Mouse (Mus musculus) cortical plate, adult 2 months (tissue): ENCODE data around the gene Hsdl2.

Source experiments
- CTCF ChIP-seq: fragments of 200-500 bp; IDR thresholded peaks from 2 replicates; pipeline ENCODE4 v1.5.1; 2011; ENCODE audit warnings: mild to moderate bottlenecking, control low read depth, low read length; ENCODE audit not compliant: insufficient read depth; ENCODE audit errors: extremely low read depth
- POLR2A ChIP-seq: fragments of 200-500 bp; IDR thresholded peaks from 2 replicates; pipeline ENCODE4 v1.6.1; 2011; ENCODE audit warnings: mild to moderate bottlenecking, low read length, control low read depth; ENCODE audit not compliant: insufficient read depth; ENCODE audit errors: extremely low read depth

DNA sequence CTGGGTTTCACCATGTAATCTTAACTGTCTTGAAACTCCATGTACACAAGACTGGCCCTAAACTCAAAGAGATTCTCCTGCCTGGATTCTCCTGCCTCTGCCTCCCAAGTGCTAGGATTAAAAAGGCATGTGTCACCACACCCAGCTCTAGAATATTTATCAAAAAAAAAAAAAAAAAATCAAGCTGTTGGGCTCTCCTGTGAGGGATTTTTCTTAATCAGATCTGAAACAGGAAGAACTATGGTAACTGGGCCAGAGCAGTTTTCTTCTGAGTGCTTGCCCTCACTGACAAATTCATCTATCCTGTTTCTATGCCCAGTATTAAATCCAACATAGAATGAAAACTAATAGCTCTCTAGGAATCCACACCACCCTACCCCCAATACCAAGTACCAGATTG lies 45.7 kb upstream of the Hsdl2 start:
- TF ChIP-seq POLR2A (no peak), CTCF (no peak)
